Mouse (Mus musculus) hindbrain, embryonic 10.5 days (tissue): ENCODE measurements around the gene Eif3d. TPM values are rescaled to one million over a fixed set of nuclear protein-coding genes. Genes with fewer than 3 reads are reported as not detected.

Experiments
- DNase-seq: peaks from one replicate; pipeline ENCODE4 v3.0.0-alpha.2; 2017; ENCODE audit warnings: low spot score
- H3K27ac ChIP-seq: fragments of 300-500 bp; sonication (generic); 2 replicates; pipeline ENCODE4 v1.5.1; 2016; ENCODE audit warnings: mild to moderate bottlenecking, moderate library complexity
- H3K27me3 ChIP-seq: fragments of 300-500 bp; sonication (generic); 2 replicates; pipeline ENCODE4 v1.6.1; 2016; ENCODE audit warnings: mild to moderate bottlenecking; ENCODE audit not compliant: poor library complexity, insufficient read depth, severe bottlenecking
- H3K36me3 ChIP-seq: fragments of 300-500 bp; sonication (generic); 2 replicates; pipeline ENCODE4 v1.6.1; 2016; ENCODE audit warnings: mild to moderate bottlenecking, moderate library complexity
- H3K4me1 ChIP-seq: fragments of 300-500 bp; sonication (generic); replicated peaks from 2 replicates; pipeline ENCODE4 v1.6.1; 2016; ENCODE audit warnings: mild to moderate bottlenecking
- H3K4me3 ChIP-seq: fragments of 300-500 bp; sonication (generic); 2 replicates; pipeline ENCODE4 v1.5.1; 2016; ENCODE audit warnings: mild to moderate bottlenecking, moderate library complexity
- H3K9me3 ChIP-seq: fragments of 300-500 bp; sonication (generic); 2 replicates; pipeline ENCODE4 v1.6.1; 2016; ENCODE audit warnings: mild to moderate bottlenecking, moderate library complexity
- WGBS: fragments of 180-500 bp; shearing (Covaris S2); methylation state at CpG from one replicate; pipeline ENCODE4 v1.1.7; 2016; 5-methylcytosine and 5-hydroxymethylcytosine counted together
- polyA plus RNA-seq: library from polyadenylated mRNA; unstranded; fragments of >200 nt; fragmentation: Nextera tagmentation; extraction: Ambion mirVana; gene quantifications from 2 replicates; pipeline ENCODE4 v1.2.1, GENCODE M21; 2016

Eif3d gene
- polyA plus RNA-seq, 1 experiment from 2014 or later = 241 TPM

GRCm38 (mm10) chr15:77969940-77970469, 608 bp downstream of the Eif3d start:
- WGBS = 3% methylated on average over 15 of the region's 15 CpGs
- DNase-seq = no peak
- H3K27ac ChIP-seq = peak overlapping the region; percentile 99
- H3K9me3 ChIP-seq = no peaks in the 10 kb centered on the region
- peak overlapping the region; percentile 92 for H3K4me3 ChIP-seq
- H3K4me1 ChIP-seq = peaks cover 27% of the 10 kb centered on the region
- peaks cover 40% of the 10 kb centered on the region for H3K36me3 ChIP-seq
- no peaks in the 10 kb centered on the region for H3K27me3 ChIP-seq

- DNase-seq = no peak
- Histone ChIP-seq H3K36me3 (peaks cover 88% of the 10 kb centered on the region), H3K9me3 (no peaks in the 10 kb centered on the region), H3K4me3 (no peak overlapping the region), H3K4me1 (peaks cover 12% of the 10 kb centered on the region), H3K27ac (no peak overlapping the region), H3K27me3 (no peaks in the 10 kb centered on the region)
- 87% methylated on average over 9 of the region's 9 CpGs for WGBS
Measured at GRCm38 (mm10) chr15:77965117-77965528, 5.5 kb downstream of the Eif3d start.

GRCm38 (mm10) chr15:77962447-77962846, 8.2 kb downstream of the Eif3d start:
- peaks cover 97% of the 10 kb centered on the region for H3K36me3 ChIP-seq
- peaks cover 3% of the 10 kb centered on the region for H3K4me1 ChIP-seq
- no peak for DNase-seq
- WGBS = 98% methylated on average over 5 of the region's 5 CpGs
- peaks cover 6% of the 10 kb centered on the region; the same call in 1 of the 2 replicates for H3K27me3 ChIP-seq
- no peak overlapping the region for H3K27ac ChIP-seq
- no peak overlapping the region for H3K4me3 ChIP-seq
- no peaks in the 10 kb centered on the region for H3K9me3 ChIP-seq

GRCm38 (mm10) chr15:77960693-77961092, 9.9 kb downstream of the Eif3d start:
- Histone ChIP-seq H3K9me3 (no peaks in the 10 kb centered on the region), H3K4me3 (no peak overlapping the region), H3K36me3 (peaks cover 79% of the 10 kb centered on the region), H3K4me1 (peaks cover 20% of the 10 kb centered on the region), H3K27me3 (peaks cover 13% of the 10 kb centered on the region), H3K27ac (no peak overlapping the region)
- 93% methylated on average over 6 of the region's 6 CpGs for WGBS
- no peak for DNase-seq

GRCm38 (mm10) chr15:77958071-77958470, 12.5 kb downstream of the Eif3d start:
- no peak for DNase-seq
- WGBS = 67% methylated on average over 3 of the region's 3 CpGs
- H3K9me3 ChIP-seq = no peaks in the 10 kb centered on the region
- H3K4me3 ChIP-seq = no peak overlapping the region
- peaks cover 30% of the 10 kb centered on the region for H3K4me1 ChIP-seq
- H3K27ac ChIP-seq = no peak overlapping the region
- peaks cover 55% of the 10 kb centered on the region for H3K36me3 ChIP-seq
- peaks cover 32% of the 10 kb centered on the region for H3K27me3 ChIP-seq

- no peak overlapping the region for H3K4me3 ChIP-seq
- H3K27ac ChIP-seq = no peak overlapping the region
- WGBS = 55% methylated on average over 5 of the region's 5 CpGs
- H3K27me3 ChIP-seq = peaks cover 32% of the 10 kb centered on the region
- peaks cover 55% of the 10 kb centered on the region for H3K36me3 ChIP-seq
- H3K9me3 ChIP-seq = no peaks in the 10 kb centered on the region
- peaks cover 30% of the 10 kb centered on the region for H3K4me1 ChIP-seq
- no peak for DNase-seq
Measured at GRCm38 (mm10) chr15:77957625-77958024, 13.0 kb downstream of the Eif3d start.

GRCm38 (mm10) chr15:77956404-77956901, 14.2 kb downstream of the Eif3d start, which contains the start of gene Foxred2:
Gene Foxred2, minus strand, starts transcription at chr15:77956722.
- peak within 1 kb of the TSS; percentile 63 for H3K4me3 ChIP-seq
- H3K27ac ChIP-seq = peak within 1 kb of the TSS; percentile 76
- H3K9me3 ChIP-seq = no peaks in the 10 kb centered on the region
- peak; percentile 88 for DNase-seq
- H3K36me3 ChIP-seq = peaks cover 54% of the 10 kb centered on the region
- H3K4me1 ChIP-seq = peaks cover 30% of the 10 kb centered on the region
- H3K27me3 ChIP-seq = peaks cover 32% of the 10 kb centered on the region
- under 1% methylated on average over 39 of the region's 39 CpGs for WGBS

- Histone ChIP-seq H3K4me3 (peak overlapping the region; percentile 63), H3K36me3 (peaks cover 49% of the 10 kb centered on the region), H3K4me1 (peaks cover 30% of the 10 kb centered on the region), H3K27ac (peak overlapping the region; percentile 76), H3K27me3 (peaks cover 32% of the 10 kb centered on the region), H3K9me3 (no peaks in the 10 kb centered on the region)
- WGBS = 11% methylated on average over 52 of the region's 52 CpGs
- DNase-seq = peak; percentile 39
Measured at GRCm38 (mm10) chr15:77955440-77956403, 14.9 kb downstream of the Eif3d start.

- WGBS = 87% methylated on average over 2 of the region's 2 CpGs
- H3K4me1 ChIP-seq = peaks cover 30% of the 10 kb centered on the region
- H3K27me3 ChIP-seq = peaks cover 32% of the 10 kb centered on the region
- H3K4me3 ChIP-seq = no peak overlapping the region
- H3K9me3 ChIP-seq = no peaks in the 10 kb centered on the region
- H3K27ac ChIP-seq = no peak overlapping the region
- DNase-seq = no peak
- peaks cover 45% of the 10 kb centered on the region for H3K36me3 ChIP-seq
Measured at GRCm38 (mm10) chr15:77954362-77954761, 16.3 kb downstream of the Eif3d start.

- DNase-seq = no peak
- Histone ChIP-seq H3K4me1 (peaks cover 30% of the 10 kb centered on the region), H3K27me3 (peaks cover 30% of the 10 kb centered on the region), H3K27ac (no peak overlapping the region), H3K36me3 (peaks cover 35% of the 10 kb centered on the region), H3K9me3 (no peaks in the 10 kb centered on the region), H3K4me3 (no peak overlapping the region)
- 92% methylated on average over 3 of the region's 3 CpGs for WGBS
Measured at GRCm38 (mm10) chr15:77952921-77953320, 17.7 kb downstream of the Eif3d start.

GRCm38 (mm10) chr15:77949061-77949460, 21.6 kb downstream of the Eif3d start:
- no peak for DNase-seq
- Histone ChIP-seq H3K27me3 (0 out of 2 replicates have a peak, but pooled peaks cover 4% of the 10 kb centered on the region), H3K4me3 (no peak overlapping the region), H3K4me1 (peaks cover 4% of the 10 kb centered on the region; the same call in 1 of the 2 replicates), H3K9me3 (no peaks in the 10 kb centered on the region), H3K36me3 (peaks cover 62% of the 10 kb centered on the region), H3K27ac (no peak overlapping the region)
- 92% methylated on average over 7 of the region's 7 CpGs for WGBS

GRCm38 (mm10) chr15:77945711-77946110, 24.9 kb downstream of the Eif3d start:
- H3K4me3 ChIP-seq = no peak overlapping the region
- no peak overlapping the region for H3K27ac ChIP-seq
- H3K36me3 ChIP-seq = peaks cover 63% of the 10 kb centered on the region
- no peaks in the 10 kb centered on the region for H3K4me1 ChIP-seq
- no peak for DNase-seq
- H3K27me3 ChIP-seq = no peaks in the 10 kb centered on the region
- 93% methylated on average over 4 of the region's 4 CpGs for WGBS
- H3K9me3 ChIP-seq = no peaks in the 10 kb centered on the region

- no peak overlapping the region for H3K4me3 ChIP-seq
- DNase-seq = no peak
- H3K4me1 ChIP-seq = no peaks in the 10 kb centered on the region
- 86% methylated on average over 3 of the region's 3 CpGs for WGBS
- peaks cover 37% of the 10 kb centered on the region for H3K36me3 ChIP-seq
- H3K27ac ChIP-seq = no peak overlapping the region
- no peaks in the 10 kb centered on the region for H3K27me3 ChIP-seq
- no peaks in the 10 kb centered on the region for H3K9me3 ChIP-seq
Measured at GRCm38 (mm10) chr15:77941563-77941962, 29.1 kb downstream of the Eif3d start.
